Mouse (Mus musculus) MEL (cell line): ENCODE data around the gene Fam122a. TPM values are rescaled to one million over a fixed set of nuclear protein-coding genes. Genes with fewer than 3 reads are reported as not detected.

Experiments used
- DNase-seq: peaks from one replicate; pipeline ENCODE4 v3.0.0; 2011; ENCODE audit warnings: low read depth, low spot score
- H3K27ac ChIP-seq: 2 replicates; pipeline ENCODE4 v1.5.1; 2012; ENCODE audit warnings: low read depth, mild to moderate bottlenecking, control low read depth, low read length, moderate library complexity; ENCODE audit not compliant: control insufficient read depth
- H3K27me3 ChIP-seq, 2 experiments: fragments of 150-350 bp in 1 of 2; sonication (generic) in 1 of 2; 2 replicates each; pipeline ENCODE4 v1.6.1; 2012; ENCODE audit warnings: low read length in 2 of 2, mild to moderate bottlenecking in 2 of 2, improper control_type of control experiment in 1 of 2, moderate library complexity in 1 of 2; ENCODE audit not compliant: insufficient read depth in 2 of 2, control insufficient read depth in 1 of 2
- H3K36me3 ChIP-seq, 2 experiments: 2 replicates each; pipeline ENCODE4 v1.6.1; 2012 to 2014; ENCODE audit warnings: low read length in 2 of 2, improper control_type of control experiment in 1 of 2, inconsistent platforms in 1 of 2, mild to moderate bottlenecking in 1 of 2; ENCODE audit not compliant: insufficient read depth in 2 of 2, control insufficient read depth in 1 of 2
- H3K4me1 ChIP-seq, 2 experiments: fragments of 150-350 bp in 1 of 2; sonication (generic) in 1 of 2; 2 replicates each; pipeline ENCODE4 v1.6.1; 2012; ENCODE audit warnings: low read length in 2 of 2, improper control_type of control experiment in 1 of 2, mild to moderate bottlenecking in 1 of 2; ENCODE audit not compliant: insufficient read depth in 2 of 2, control insufficient read depth in 1 of 2
- H3K4me3 ChIP-seq, 2 experiments: fragments of 150-350 bp in 1 of 2; sonication (generic) in 1 of 2; 2 replicates each; pipeline ENCODE4 v1.5.1; 2012; ENCODE audit warnings: low read depth in 2 of 2, low read length in 2 of 2, mild to moderate bottlenecking in 2 of 2, moderate library complexity in 2 of 2, control low read depth in 1 of 2, improper control_type of control experiment in 1 of 2; ENCODE audit not compliant: control insufficient read depth in 1 of 2, insufficient read depth in 1 of 2
- H3K79me2 ChIP-seq: 2 replicates; pipeline ENCODE4 v1.6.1; 2012; ENCODE audit warnings: mild to moderate bottlenecking, low read length, moderate library complexity; ENCODE audit not compliant: control insufficient read depth, poor library complexity, insufficient read depth
- H3K9ac ChIP-seq: 2 replicates; pipeline ENCODE4 v1.6.1; 2012; ENCODE audit warnings: low read depth, mild to moderate bottlenecking, control low read depth, low read length, moderate library complexity; ENCODE audit not compliant: control insufficient read depth, poor library complexity, severe bottlenecking
- H3K9me3 ChIP-seq: fragments of 150-350 bp; sonication (generic); replicated peaks from 2 replicates; pipeline ENCODE4 v1.6.1; 2012; ENCODE audit warnings: mild to moderate bottlenecking, low read length, improper control_type of control experiment, moderate library complexity; ENCODE audit not compliant: insufficient read depth
- CHD1 ChIP-seq: IDR thresholded peaks from 2 replicates; pipeline ENCODE4 v1.6.1; 2012; ENCODE audit warnings: low read depth, mild to moderate bottlenecking, inconsistent platforms, low read length, improper control_type of control experiment
- CHD2 ChIP-seq: IDR thresholded peaks from 2 replicates; pipeline ENCODE4 v1.6.1; 2011; ENCODE audit warnings: low read length, improper control_type of control experiment
- CTCF ChIP-seq, 3 experiments: IDR thresholded peaks in 2 of 3; conservative IDR thresholded peaks in 1 of 3; 2 replicates each; pipeline ENCODE4 v1.5.1; 2011 to 2012; ENCODE audit warnings: low read length in 3 of 3, low read depth in 2 of 3, mild to moderate bottlenecking in 2 of 3, improper control_type of control experiment in 1 of 3, inconsistent platforms in 1 of 3, mixed read lengths in 1 of 3, moderate library complexity in 1 of 3; ENCODE audit not compliant: control insufficient read depth in 1 of 3, insufficient read depth in 1 of 3, poor library complexity in 1 of 3, severe bottlenecking in 1 of 3
- ELF1 ChIP-seq: IDR thresholded peaks from 2 replicates; pipeline ENCODE4 v1.6.1; 2014; ENCODE audit warnings: low read depth, mild to moderate bottlenecking, inconsistent platforms, low read length, improper control_type of control experiment, moderate library complexity
- ETS1 ChIP-seq: IDR thresholded peaks from 2 replicates; pipeline ENCODE4 v1.6.1; 2012; ENCODE audit warnings: low read depth, mild to moderate bottlenecking, inconsistent platforms, low read length, improper control_type of control experiment, moderate library complexity
- GABPA ChIP-seq: IDR thresholded peaks from 2 replicates; pipeline ENCODE4 v1.6.1; 2012; ENCODE audit warnings: low read depth, mild to moderate bottlenecking, inconsistent platforms, low read length, improper control_type of control experiment, moderate library complexity
- GATA1 ChIP-seq: IDR thresholded peaks from 2 replicates; pipeline ENCODE4 v1.6.1; 2011; ENCODE audit warnings: low read depth, low read length, improper control_type of control experiment
- HCFC1 ChIP-seq: IDR thresholded peaks from 2 replicates; pipeline ENCODE4 v1.6.1; 2012; ENCODE audit warnings: low read depth, mild to moderate bottlenecking, inconsistent platforms, low read length, improper control_type of control experiment, moderate library complexity
- KAT2A ChIP-seq: conservative IDR thresholded peaks from 2 replicates; pipeline ENCODE4 v1.6.1; 2012; ENCODE audit warnings: low read depth, low read length, improper control_type of control experiment, inconsistent platforms
- MEF2A ChIP-seq: IDR thresholded peaks from 2 replicates; pipeline ENCODE4 v1.6.1; 2014; ENCODE audit warnings: low read depth, mild to moderate bottlenecking, inconsistent platforms, low read length, improper control_type of control experiment; ENCODE audit not compliant: poor library complexity, insufficient replicate concordance, severe bottlenecking; ENCODE audit errors: extremely low read depth
- MYB ChIP-seq: IDR thresholded peaks from 2 replicates; pipeline ENCODE4 v1.6.1; 2011; ENCODE audit warnings: mild to moderate bottlenecking, low read depth, low read length, improper control_type of control experiment
- NELFE ChIP-seq: IDR thresholded peaks from 2 replicates; pipeline ENCODE4 v1.6.1; 2011; ENCODE audit warnings: low read depth, low read length, improper control_type of control experiment
- NRF1 ChIP-seq: IDR thresholded peaks from 2 replicates; pipeline ENCODE4 v1.6.1; 2014; ENCODE audit warnings: low read depth, mild to moderate bottlenecking, inconsistent platforms, low read length, improper control_type of control experiment, moderate library complexity; ENCODE audit not compliant: poor library complexity, insufficient read depth, severe bottlenecking
- POLR2AphosphoS2 ChIP-seq: IDR thresholded peaks from 2 replicates; pipeline ENCODE4 v1.6.1; 2011; ENCODE audit warnings: low read length, improper control_type of control experiment
- SIN3A ChIP-seq: IDR thresholded peaks from 2 replicates; pipeline ENCODE4 v1.6.1; 2012; ENCODE audit warnings: low read length, improper control_type of control experiment, inconsistent platforms
- SMC3 ChIP-seq: IDR thresholded peaks from 2 replicates; pipeline ENCODE4 v1.6.1; 2011; ENCODE audit warnings: low read depth, low read length, improper control_type of control experiment
- TCF12 ChIP-seq: IDR thresholded peaks from 2 replicates; pipeline ENCODE4 v1.6.1; 2014; ENCODE audit warnings: low read depth, mild to moderate bottlenecking, inconsistent platforms, low read length, improper control_type of control experiment, moderate library complexity
- UBTF ChIP-seq: IDR thresholded peaks from 2 replicates; pipeline ENCODE4 v1.6.1; 2012; ENCODE audit warnings: low read depth, mild to moderate bottlenecking, inconsistent platforms, low read length, improper control_type of control experiment, moderate library complexity, borderline replicate concordance; ENCODE audit not compliant: insufficient read depth
- USF1 ChIP-seq: IDR thresholded peaks from 2 replicates; pipeline ENCODE4 v1.6.1; 2014; ENCODE audit warnings: low read depth, mild to moderate bottlenecking, inconsistent platforms, low read length, improper control_type of control experiment, moderate library complexity
- ZMIZ1 ChIP-seq: IDR thresholded peaks from 2 replicates; pipeline ENCODE4 v1.6.1; 2012; ENCODE audit warnings: low read depth, mild to moderate bottlenecking, inconsistent platforms, low read length, improper control_type of control experiment, moderate library complexity
- ZNF384 ChIP-seq: IDR thresholded peaks from 2 replicates; pipeline ENCODE4 v1.6.1; 2012; ENCODE audit warnings: low read depth, mild to moderate bottlenecking, inconsistent platforms, low read length, improper control_type of control experiment
- polyA plus RNA-seq, 2 experiments: library from polyadenylated mRNA; stranded (reverse) in 1 of 2; unstranded in 1 of 2; fragments of >175 nt in 1 of 2; fragments of >200 nt in 1 of 2; gene quantifications; 2 replicates each; pipeline versions ENCODE4 v1.2.1 to v1.2.4; 2012; ENCODE audit warnings: low replicate concordance in 2 of 2, low read depth in 1 of 2; ENCODE audit not compliant: insufficient read length in 2 of 2, insufficient read depth in 1 of 2, missing spikeins in 1 of 2
- total RNA-seq: library from RNA; depleted of rRNA; stranded (reverse); fragments of 300-350 nt; gene quantifications from 2 replicates; pipeline ENCODE4 v1.2.3, GENCODE M21; 2012

Gene Fam122a
- total and polyA plus RNA-seq, 3 experiments, result 4.5 to 38.4 TPM; not detected in 1

DNA sequence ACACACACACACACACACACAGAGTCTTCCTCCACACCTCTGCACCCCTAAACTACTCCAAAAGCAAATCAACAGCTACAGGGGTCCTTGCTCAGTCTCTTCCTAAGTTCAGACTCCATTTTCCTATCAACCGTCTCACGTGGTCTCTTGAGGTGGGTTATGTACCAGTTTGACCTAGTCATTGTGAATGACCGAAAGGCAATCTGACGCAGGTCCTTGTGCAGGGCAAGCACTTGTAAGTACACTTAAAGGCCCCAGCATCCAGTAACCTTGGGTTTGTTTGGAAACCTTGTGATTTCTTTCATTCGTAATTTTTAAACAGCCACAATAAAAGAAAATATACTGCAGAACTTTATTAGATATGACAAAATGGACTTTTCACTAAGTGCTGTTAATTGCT is 4.6 kb downstream of the Fam122a start:
- Histone ChIP-seq H3K4me3 (no peak overlapping the region), H3K9me3 (no peaks in the 10 kb centered on the region), H3K79me2 (peaks cover 16% of the 10 kb centered on the region), H3K9ac (no peak overlapping the region), H3K4me1 (peaks cover 5 to 9% of the 10 kb centered on the region in 2 experiments; a peak in 3 of 4 replicates), H3K27me3 (no peaks in the 10 kb centered on the region), H3K27ac (no peak overlapping the region), H3K36me3 (peaks cover 0 to 10% of the 10 kb centered on the region in 2 experiments; a peak in 2 of 4 replicates)
- no peak for DNase-seq
- TF ChIP-seq SMC3 (no peak), ETS1 (no peak), MEF2A (no peak), CHD1 (no peak), NRF1 (no peak)

DNA sequence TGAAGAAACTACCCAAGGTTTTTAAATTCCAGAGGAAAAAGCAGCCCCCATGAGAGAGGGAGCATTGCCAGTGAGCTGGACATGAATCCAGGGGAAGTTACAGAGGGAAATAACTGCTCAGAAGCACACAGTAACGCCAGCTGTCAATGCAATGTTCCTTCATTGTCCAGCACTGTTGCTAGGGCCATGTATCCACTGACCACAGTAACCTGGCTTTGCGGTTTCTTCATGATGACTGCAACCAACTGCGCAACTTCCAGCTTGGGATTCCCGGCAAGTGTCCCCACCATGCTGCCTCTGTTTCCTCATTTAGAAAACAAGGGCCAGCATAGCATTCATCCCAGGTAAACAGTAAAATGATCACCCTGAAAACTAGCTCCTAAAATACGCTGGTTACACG is 5.6 kb downstream of the Fam122a start:
- H3K27ac ChIP-seq, result no peak overlapping the region
- DNase-seq, result no peak
- TF ChIP-seq TCF12 (no peak), NELFE (no peak), GATA1 (no peak), CTCF (IDR thresholded peaks at IDR 0.05 in 2 of 3, conservative IDR thresholded peaks at IDR 0.05 in 1 of 3; ENCODE audit: control insufficient read depth in 1 of 3, insufficient read depth in 1 of 3, low read depth in 2 of 3, low read length in 3 of 3, poor library complexity in 1 of 3, severe bottlenecking in 1 of 3) (no peak), SIN3A (no peak), UBTF (no peak), KAT2A (no peak), MYB (no peak), ELF1 (no peak)
- TF ChIP-seq, all 39 proteins: peak for 0
- peaks cover 5 to 9% of the 10 kb centered on the region in 2 experiments; a peak in 3 of 4 replicates for H3K4me1 ChIP-seq
- H3K4me3 ChIP-seq, result no peak overlapping the region
- no peaks in the 10 kb centered on the region for H3K27me3 ChIP-seq
- H3K79me2 ChIP-seq, result peaks cover 9% of the 10 kb centered on the region
- H3K9me3 ChIP-seq, result no peaks in the 10 kb centered on the region
- no peak overlapping the region for H3K9ac ChIP-seq
- H3K36me3 ChIP-seq, result peaks cover 0 to 10% of the 10 kb centered on the region in 2 experiments; a peak in 2 of 4 replicates

DNA sequence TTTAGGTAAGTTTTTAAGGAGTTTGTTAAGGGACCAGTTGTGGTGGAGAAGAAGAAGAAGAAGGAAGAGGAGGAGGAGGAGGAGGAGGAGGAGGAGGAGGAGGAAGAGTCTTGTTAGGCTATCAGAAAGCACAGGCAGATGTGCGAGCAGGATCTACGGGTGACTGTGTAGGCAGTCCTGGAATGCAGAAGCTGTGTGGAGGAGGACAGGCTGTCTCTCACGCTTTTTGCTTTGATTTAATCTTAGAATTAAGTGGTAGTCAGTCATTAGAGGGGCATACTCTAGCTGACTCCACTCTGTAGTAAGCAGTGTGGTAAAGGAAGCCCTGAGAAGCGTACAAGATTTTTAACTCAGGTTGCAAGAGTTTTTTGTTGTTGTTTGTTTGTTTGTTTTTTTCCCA is 7.9 kb downstream of the Fam122a start:
- no peaks in the 10 kb centered on the region for H3K27me3 ChIP-seq
- H3K36me3 ChIP-seq, result no peaks in the 10 kb centered on the region; a peak in 1 of 4 replicates
- H3K9ac ChIP-seq, result no peak overlapping the region
- H3K79me2 ChIP-seq, result no peaks in the 10 kb centered on the region
- H3K9me3 ChIP-seq, result no peaks in the 10 kb centered on the region
- TF ChIP-seq HCFC1, result no peak
- no peak for TF ChIP-seq SMC3
- no peak for TF ChIP-seq ZNF384
- no peak for TF ChIP-seq POLR2AphosphoS2
- TF ChIP-seq SIN3A, result no peak
- no peak for TF ChIP-seq GATA1
- TF ChIP-seq USF1, result no peak
- TF ChIP-seq KAT2A, result no peak
- TF ChIP-seq CHD2, result no peak
- no peak for TF ChIP-seq GABPA
- no peak for TF ChIP-seq ZMIZ1
- H3K27ac ChIP-seq, result no peak overlapping the region
- no peaks in the 10 kb centered on the region for H3K4me1 ChIP-seq
- H3K4me3 ChIP-seq, result no peak overlapping the region
- DNase-seq, result no peak
